22 mouse cellular contexts compared by ENCODE assay signal in genomic region chr8:53598101-53598500, GRCm38 (mm10). TPM values are rescaled to one million over a fixed set of nuclear protein-coding genes. Genes with fewer than 3 reads are reported as not detected.
DNase-seq lines count a peak whose midpoint lies in the region; ATAC-seq and TF ChIP-seq lines count a peak whose summit lies in the region.
"Had no signal": no experiment of that assay in that cellular context is flagged by ENCODE, and none has a peak within 500 bp of the region (broad histone marks: within the 10 kb centered on the region; RNA-seq: fewer than 3 reads in every experiment).

No protein-coding gene starts in this region.

- no peak overlapping the region for H3K4me3 ChIP-seq in forebrain, postnatal 0 days (ENCODE audit: low read depth, low read length)
- no peak overlapping the region for H3K4me3 ChIP-seq in forebrain, embryonic 12.5 days (replicated peaks)
- H3K4me3 ChIP-seq in midbrain, embryonic 15.5 days: no peak overlapping the region
- H3K4me3 ChIP-seq: embryonic facial prominence, embryonic 15.5 days; erythroblast, embryonic 14.5 days; forebrain, embryonic 10.5 days; forebrain, embryonic 15.5 days; heart, embryonic 12.5 days; hindbrain, embryonic 10.5 days had no signal

- no peaks in the 10 kb centered on the region for H3K27me3 ChIP-seq in forebrain, postnatal 0 days (ENCODE audit: insufficient read depth, low read length)
- no peaks in the 10 kb centered on the region for H3K27me3 ChIP-seq in forebrain, embryonic 12.5 days
- no peaks in the 10 kb centered on the region for H3K27me3 ChIP-seq in midbrain, embryonic 15.5 days (replicated peaks)
- H3K27me3 ChIP-seq: embryonic facial prominence, embryonic 15.5 days; forebrain, embryonic 15.5 days; heart, embryonic 12.5 days had no signal

- no peaks in the 10 kb centered on the region for H3K9me3 ChIP-seq in forebrain, postnatal 0 days (ENCODE audit: low read length)
- no peaks in the 10 kb centered on the region for H3K9me3 ChIP-seq in forebrain, embryonic 12.5 days
- no peaks in the 10 kb centered on the region for H3K9me3 ChIP-seq in midbrain, embryonic 15.5 days
- H3K9me3 ChIP-seq: embryonic facial prominence, embryonic 15.5 days; forebrain, embryonic 10.5 days; forebrain, embryonic 15.5 days; G1E; heart, embryonic 12.5 days; hindbrain, embryonic 10.5 days had no signal

- WGBS in forebrain, postnatal 0 days: 94% methylated on average over 1 of the region's 1 CpGs
- 92% methylated on average over 1 of the region's 1 CpGs for WGBS in forebrain, embryonic 12.5 days
- WGBS in midbrain, embryonic 15.5 days: 100% methylated on average over 1 of the region's 1 CpGs

- no peak overlapping the region for H3K27ac ChIP-seq in forebrain, postnatal 0 days (ENCODE audit: low read depth, low read length)
- H3K27ac ChIP-seq in forebrain, embryonic 12.5 days: no peak overlapping the region
- H3K27ac ChIP-seq in midbrain, embryonic 15.5 days: no peak overlapping the region
- H3K27ac ChIP-seq: embryonic facial prominence, embryonic 15.5 days; forebrain, embryonic 10.5 days; forebrain, embryonic 15.5 days; hindbrain, embryonic 10.5 days; hindbrain, embryonic 14.5 days had no signal

- 0 out of 2 replicates have a peak, but pooled peaks have one; percentile 12 for ATAC-seq in forebrain, postnatal 0 days
- no peak for ATAC-seq in forebrain, embryonic 12.5 days (ENCODE audit: low FRiP score)
- ATAC-seq in midbrain, embryonic 15.5 days (replicated peaks): no peak
- ATAC-seq: CD4-positive, CD25-positive, alpha-beta regulatory T cell, adult 4 months; forebrain, embryonic 15.5 days had no signal

- no peak overlapping the region for H3K4me2 ChIP-seq in forebrain, postnatal 0 days (ENCODE audit: low read depth)
- H3K4me2 ChIP-seq in forebrain, embryonic 12.5 days: no peak overlapping the region
- H3K4me2 ChIP-seq in midbrain, embryonic 15.5 days: no peak overlapping the region
- H3K4me2 ChIP-seq: embryonic facial prominence, embryonic 15.5 days; forebrain, embryonic 15.5 days; heart, embryonic 12.5 days; hindbrain, embryonic 14.5 days had no signal

- H3K36me3 ChIP-seq in forebrain, postnatal 0 days (ENCODE audit: insufficient read depth): no peaks in the 10 kb centered on the region
- H3K36me3 ChIP-seq in forebrain, embryonic 12.5 days (replicated peaks): peaks cover 12% of the 10 kb centered on the region
- H3K36me3 ChIP-seq in midbrain, embryonic 15.5 days (replicated peaks): no peaks in the 10 kb centered on the region
- H3K36me3 ChIP-seq: embryonic facial prominence, embryonic 15.5 days; forebrain, embryonic 15.5 days had no signal

- H3K4me1 ChIP-seq in forebrain, postnatal 0 days (ENCODE audit: insufficient read depth): no peaks in the 10 kb centered on the region
- H3K4me1 ChIP-seq in forebrain, embryonic 12.5 days: peaks cover 5% of the 10 kb centered on the region; the same call in 1 of the 2 replicates
- peaks cover 7% of the 10 kb centered on the region for H3K4me1 ChIP-seq in midbrain, embryonic 15.5 days
- H3K4me1 ChIP-seq: embryonic facial prominence, embryonic 15.5 days; forebrain, embryonic 10.5 days; heart, embryonic 12.5 days; hindbrain, embryonic 10.5 days had no signal

- TF ChIP-seq CTCF in forebrain, postnatal 0 days (IDR thresholded peaks at IDR 0.05; ENCODE audit: low read depth): no peak

- DNase-seq in forebrain, postnatal 0 days: no peak
- peak; percentile 49 for DNase-seq in layer of hippocampus, adult 9-10 months (ENCODE audit: low spot score)
- peak; percentile 39 to 63 for DNase-seq in layer of hippocampus, postnatal 36 days
- DNase-seq in adrenal gland, adult (ENCODE audit: inconsistent age in 2 of 2, low spot score in 1 of 2): no peak
- DNase-seq in right cerebral cortex, adult 18-20 months: no peak
- DNase-seq: adrenal gland, postnatal 10 days; B cell, adult 2 months; cerebellum, adult 18-20 months; cerebellum, postnatal 14 days; embryo, embryonic 11 days; gastrocnemius, postnatal 10 days had no signal

- no peak overlapping the region for H3K9ac ChIP-seq in forebrain, postnatal 0 days
- H3K9ac ChIP-seq in forebrain, embryonic 12.5 days: no peak overlapping the region
- H3K9ac ChIP-seq in midbrain, embryonic 15.5 days: no peak overlapping the region
- H3K9ac ChIP-seq: embryonic facial prominence, embryonic 15.5 days; forebrain, embryonic 15.5 days; heart, embryonic 12.5 days; hindbrain, embryonic 14.5 days had no signal

RNA-seq across cellular contexts. Expression of gene Neil3, which starts 40.8 kb away (rescaled TPM):
- total RNA-seq in forebrain, postnatal 0 days (2014; rRNA removed): 1.8 and 2.4 TPM in 2 replicates
- polyA plus RNA-seq in forebrain, postnatal 0 days (2015; fragmentation: Nextera tagmentation; extraction: Ambion mirVana): 3.3 and 4.5 TPM in 2 replicates
- polyA plus RNA-seq in forebrain, embryonic 12.5 days (2016; fragmentation: Nextera tagmentation; extraction: Ambion mirVana): 29.7 and 32.8 TPM in 2 replicates
- total RNA-seq in layer of hippocampus, postnatal 36 days (2021): under 1 TPM; 0.35 to 0.52 TPM
- polyA plus RNA-seq in midbrain, embryonic 15.5 days (2015; fragmentation: Nextera tagmentation; extraction: Ambion mirVana): 4.7 and 5.7 TPM in 2 replicates

Comparison
In these comparisons a context has a peak if more than half of its experiments do, and no peak if none do; other contexts are left out.
1. DNase-seq: peak in layer of hippocampus, adult 9-10 months (single experiment) and layer of hippocampus, postnatal 36 days (2 of 2); none in forebrain, postnatal 0 days (single experiment), adrenal gland, adult (0 of 2) and right cerebral cortex, adult 18-20 months (single experiment).